Comparison of ENCODE assay signal across 26 mouse cellular contexts in the genomic region with DNA sequence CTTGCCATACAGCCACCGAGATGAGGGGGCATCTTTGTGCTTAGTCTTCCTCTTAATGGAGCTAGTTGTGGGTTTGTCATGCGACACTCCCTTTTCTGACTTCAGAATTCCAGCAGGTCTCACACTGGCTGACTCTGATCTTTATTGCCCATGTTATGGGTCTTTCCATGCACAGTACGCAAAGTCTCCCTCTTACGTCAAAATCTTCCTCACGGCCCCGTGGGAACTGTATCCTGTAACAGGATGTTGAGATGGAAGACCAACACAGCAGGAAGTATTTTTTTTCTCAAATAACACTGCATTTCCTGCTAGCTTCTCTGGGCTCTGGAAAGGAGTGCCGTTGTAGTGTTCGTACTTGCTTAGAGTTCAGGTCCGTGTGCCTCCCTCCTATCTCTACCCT. TPM values are rescaled to one million over a fixed set of nuclear protein-coding genes. Genes with fewer than 3 reads are reported as not detected.
DNase-seq lines count a peak whose midpoint lies in the region; ATAC-seq and TF ChIP-seq lines count a peak whose summit lies in the region.
"Had no signal": no experiment of that assay in that cellular context is flagged by ENCODE, and none has a peak within 500 bp of the region (broad histone marks: within the 10 kb centered on the region; RNA-seq: fewer than 3 reads in every experiment).

No protein-coding gene starts in this region.

- H3K36me3 ChIP-seq in heart, embryonic 10.5 days = peaks cover 5% of the 10 kb centered on the region
- H3K36me3 ChIP-seq in heart, embryonic 13.5 days = no peaks in the 10 kb centered on the region
- H3K36me3 ChIP-seq in heart, embryonic 11.5 days (ENCODE audit: control insufficient read depth, insufficient read depth, low read length) = no peaks in the 10 kb centered on the region
- H3K36me3 ChIP-seq in kidney, postnatal 0 days (ENCODE audit: insufficient read depth, low read length) = no peaks in the 10 kb centered on the region
- no peaks in the 10 kb centered on the region for H3K36me3 ChIP-seq in kidney, adult 2 months (ENCODE audit: control insufficient read depth, insufficient read depth, low read length)
- H3K36me3 ChIP-seq in stomach, postnatal 0 days (ENCODE audit: control insufficient read depth, insufficient read depth, low read length) = no peaks in the 10 kb centered on the region
- H3K36me3 ChIP-seq: embryonic facial prominence, embryonic 13.5 days; embryonic facial prominence, embryonic 15.5 days; forebrain, embryonic 12.5 days had no signal

- H3K4me3 ChIP-seq in heart, embryonic 10.5 days = no peak overlapping the region
- no peak overlapping the region for H3K4me3 ChIP-seq in heart, embryonic 13.5 days
- no peak overlapping the region for H3K4me3 ChIP-seq in heart, embryonic 11.5 days (ENCODE audit: low read depth, low read length)
- H3K4me3 ChIP-seq in kidney, postnatal 0 days (replicated peaks; ENCODE audit: low read depth, low read length) = no peak overlapping the region
- H3K4me3 ChIP-seq in kidney, adult 2 months (ENCODE audit: insufficient read depth, low read depth, low read length) = no peak overlapping the region
- H3K4me3 ChIP-seq in stomach, postnatal 0 days (ENCODE audit: low read depth, low read length) = no peak overlapping the region
- H3K4me3 ChIP-seq: embryonic facial prominence, embryonic 13.5 days; embryonic facial prominence, embryonic 15.5 days; erythroblast, embryonic 14.5 days; forebrain, embryonic 10.5 days; forebrain, embryonic 12.5 days had no signal

- no peaks in the 10 kb centered on the region for H3K27me3 ChIP-seq in heart, embryonic 10.5 days (ENCODE audit: insufficient read depth, poor library complexity, severe bottlenecking)
- H3K27me3 ChIP-seq in heart, embryonic 13.5 days (replicated peaks) = no peaks in the 10 kb centered on the region
- no peaks in the 10 kb centered on the region for H3K27me3 ChIP-seq in heart, embryonic 11.5 days (ENCODE audit: control insufficient read depth, insufficient read depth, low read length)
- no peaks in the 10 kb centered on the region for H3K27me3 ChIP-seq in kidney, postnatal 0 days (ENCODE audit: insufficient read depth, low read length)
- no peaks in the 10 kb centered on the region for H3K27me3 ChIP-seq in kidney, adult 2 months (replicated peaks; ENCODE audit: control insufficient read depth, insufficient read depth, low read length)
- H3K27me3 ChIP-seq in stomach, postnatal 0 days (ENCODE audit: control insufficient read depth, insufficient read depth, low read length) = no peaks in the 10 kb centered on the region
- H3K27me3 ChIP-seq: embryonic facial prominence, embryonic 13.5 days; embryonic facial prominence, embryonic 15.5 days; forebrain, embryonic 12.5 days had no signal

- peak; percentile 68 for DNase-seq in heart, embryonic 10.5 days (ENCODE audit: low spot score)
- DNase-seq in heart, postnatal 4 days = no peak
- peak; percentile 21 for DNase-seq in kidney, postnatal 0 days (ENCODE audit: low spot score)
- DNase-seq in kidney, adult 2 months = no peak
- DNase-seq in stomach, postnatal 0 days (ENCODE audit: low spot score) = peak; percentile 9
- DNase-seq in right cerebral cortex, adult 2 months (ENCODE audit: low spot score in 2 of 2) = no peak
- DNase-seq: adrenal gland, adult 2 months; adrenal gland, postnatal 10 days; adrenal gland, postnatal 25 days; cerebellum, adult 11 months; cerebellum, adult 18-20 months; cerebellum, adult 8-10 months; cerebellum, adult 9-11 months; cerebellum, postnatal 14 days; cerebellum, postnatal 36 days; embryo, embryonic 11 days had no signal

- TF ChIP-seq POLR2A in kidney, adult 2 months (IDR thresholded peaks at IDR 0.05; ENCODE audit: low read depth, low read length) = no peak

- WGBS in heart, embryonic 10.5 days = 67% methylated on average over 9 of the region's 9 CpGs
- WGBS in heart, embryonic 13.5 days = 70% methylated on average over 9 of the region's 9 CpGs
- whole genome bisulfite sequencing in heart, embryonic 11.5 days (ENCODE audit: insufficient replicate concordance) = 66% methylated on average over 9 of the region's 9 CpGs
- 50% methylated on average over 9 of the region's 9 CpGs for WGBS in kidney, postnatal 0 days
- WGBS in kidney, adult 2 months = 57% methylated on average over 9 of the region's 9 CpGs
- WGBS in stomach, postnatal 0 days = 72% methylated on average over 9 of the region's 9 CpGs

- TF ChIP-seq CTCF in kidney, postnatal 0 days (IDR thresholded peaks at IDR 0.05; ENCODE audit: low read depth) = no peak
- no peak for TF ChIP-seq CTCF in kidney, adult 2 months (conservative IDR thresholded peaks at IDR 0.05; ENCODE audit: insufficient read depth, insufficient read length, low read depth, low read length)
- no peak for TF ChIP-seq CTCF in stomach, postnatal 0 days (IDR thresholded peaks at IDR 0.05; ENCODE audit: low read depth)

- H3K9me3 ChIP-seq in heart, embryonic 10.5 days = no peaks in the 10 kb centered on the region
- H3K9me3 ChIP-seq in heart, embryonic 13.5 days = no peaks in the 10 kb centered on the region
- no peaks in the 10 kb centered on the region for H3K9me3 ChIP-seq in heart, embryonic 11.5 days (replicated peaks; ENCODE audit: control insufficient read depth, low read length)
- no peaks in the 10 kb centered on the region for H3K9me3 ChIP-seq in kidney, postnatal 0 days (replicated peaks; ENCODE audit: low read length)
- H3K9me3 ChIP-seq in stomach, postnatal 0 days (ENCODE audit: control insufficient read depth, low read length) = no peaks in the 10 kb centered on the region
- H3K9me3 ChIP-seq: embryonic facial prominence, embryonic 13.5 days; embryonic facial prominence, embryonic 15.5 days; forebrain, embryonic 10.5 days; forebrain, embryonic 12.5 days had no signal

- peaks cover 19% of the 10 kb centered on the region; the same call in 1 of the 2 replicates for H3K4me1 ChIP-seq in heart, embryonic 10.5 days
- H3K4me1 ChIP-seq in heart, embryonic 13.5 days = peaks cover 9% of the 10 kb centered on the region
- H3K4me1 ChIP-seq in heart, embryonic 11.5 days (ENCODE audit: control insufficient read depth, insufficient read depth, low read length) = 0 out of 2 replicates have a peak, but pooled peaks cover 2% of the 10 kb centered on the region
- H3K4me1 ChIP-seq in kidney, postnatal 0 days (replicated peaks; ENCODE audit: insufficient read depth, low read length) = no peaks in the 10 kb centered on the region
- no peaks in the 10 kb centered on the region for H3K4me1 ChIP-seq in kidney, adult 2 months (ENCODE audit: control insufficient read depth, insufficient read depth, low read length)
- H3K4me1 ChIP-seq in stomach, postnatal 0 days (replicated peaks; ENCODE audit: control insufficient read depth, insufficient read depth) = no peaks in the 10 kb centered on the region
- H3K4me1 ChIP-seq: embryonic facial prominence, embryonic 13.5 days; embryonic facial prominence, embryonic 15.5 days; forebrain, embryonic 12.5 days had no signal

- peak overlapping the region; percentile 56; the same call in 1 of the 2 replicates for H3K27ac ChIP-seq in heart, embryonic 10.5 days
- H3K27ac ChIP-seq in heart, embryonic 13.5 days (replicated peaks) = no peak overlapping the region
- no peak overlapping the region for H3K27ac ChIP-seq in heart, embryonic 11.5 days (ENCODE audit: low read depth, low read length)
- no peak overlapping the region for H3K27ac ChIP-seq in kidney, postnatal 0 days
- H3K27ac ChIP-seq in kidney, adult 2 months (ENCODE audit: insufficient read depth, low read depth, low read length) = no peak overlapping the region
- H3K27ac ChIP-seq in stomach, postnatal 0 days (replicated peaks) = no peak overlapping the region
- H3K27ac ChIP-seq: embryonic facial prominence, embryonic 13.5 days; embryonic facial prominence, embryonic 15.5 days; forebrain, embryonic 10.5 days; forebrain, embryonic 12.5 days had no signal

- ATAC-seq in heart, embryonic 13.5 days (ENCODE audit: extremely low read depth, insufficient number of reproducible peaks, low FRiP score, low TSS enrichment) = no peak
- no peak for ATAC-seq in heart, embryonic 11.5 days (replicated peaks; ENCODE audit: insufficient number of reproducible peaks, low FRiP score, low TSS enrichment)
- ATAC-seq in kidney, postnatal 0 days (replicated peaks; ENCODE audit: low FRiP score, low read depth) = no peak
- ATAC-seq in stomach, postnatal 0 days (ENCODE audit: low FRiP score, low TSS enrichment) = no peak
- ATAC-seq: forebrain, embryonic 14.5 days had no signal

- TF ChIP-seq EP300 in stomach, postnatal 0 days (optimal IDR thresholded peaks at IDR 0.05) = no peak

- H3K4me2 ChIP-seq in heart, embryonic 13.5 days = peak overlapping the region; percentile 27
- H3K4me2 ChIP-seq in heart, embryonic 11.5 days = no peak overlapping the region
- H3K4me2 ChIP-seq in kidney, postnatal 0 days (ENCODE audit: low read length) = no peak overlapping the region
- H3K4me2 ChIP-seq in stomach, postnatal 0 days (replicated peaks; ENCODE audit: low read depth) = no peak overlapping the region
- H3K4me2 ChIP-seq: embryonic facial prominence, embryonic 13.5 days; embryonic facial prominence, embryonic 15.5 days; forebrain, embryonic 12.5 days had no signal

- H3K9ac ChIP-seq in heart, embryonic 13.5 days = no peak overlapping the region
- no peak overlapping the region for H3K9ac ChIP-seq in heart, embryonic 11.5 days (ENCODE audit: low read depth, low read length)
- no peak overlapping the region for H3K9ac ChIP-seq in kidney, postnatal 0 days (ENCODE audit: low read depth, low read length)
- H3K9ac ChIP-seq in stomach, postnatal 0 days (ENCODE audit: low read length) = no peak overlapping the region
- H3K9ac ChIP-seq: embryonic facial prominence, embryonic 13.5 days; embryonic facial prominence, embryonic 15.5 days; forebrain, embryonic 12.5 days had no signal

RNA-seq across cellular contexts. Expression of gene Grip1, which starts 21.5 kb away (rescaled TPM):
- 2.7 and 4.4 TPM in 2 replicates for polyA plus RNA-seq in heart, embryonic 10.5 days (2016; fragmentation: Nextera tagmentation; extraction: Ambion mirVana)
- 1 to 10 TPM; 2.6 to 3.1 TPM for total RNA-seq in heart, postnatal 4 days (2021)
- polyA plus RNA-seq in heart, embryonic 13.5 days (2015; fragmentation: Nextera tagmentation; extraction: Ambion mirVana) = 2.0 TPM in 2 replicates
- 4.4 and 4.9 TPM in 2 replicates for polyA plus RNA-seq in heart, embryonic 11.5 days (2014; fragmentation: Nextera tagmentation; extraction: Ambion mirVana)
- 3.1 and 3.2 TPM in 2 replicates for polyA plus RNA-seq in kidney, postnatal 0 days (2015; fragmentation: Nextera tagmentation; extraction: Ambion mirVana)
- polyA plus RNA-seq in kidney, adult 2 months (2012; rRNA removed) = 2.5 and 2.7 TPM in 2 replicates
- 0.75 and 0.87 TPM in 2 replicates for polyA plus RNA-seq in stomach, postnatal 0 days (2015; fragmentation: Nextera tagmentation; extraction: Ambion mirVana)
- total RNA-seq: common myeloid progenitor, adult 5-6 weeks; MEL had no signal
- polyA plus RNA-seq: erythroblast, embryonic 14.5 days had no signal

Comparison
In these comparisons a context has a peak if more than half of its experiments do, and no peak if none do; other contexts are left out.
1. DNase-seq: peak in heart, embryonic 10.5 days (single experiment), kidney, postnatal 0 days (single experiment) and stomach, postnatal 0 days (single experiment); none in heart, postnatal 4 days (single experiment), kidney, adult 2 months (single experiment) and right cerebral cortex, adult 2 months (0 of 2).